Mouse (Mus musculus) embryo, embryonic 10 days (tissue): ENCODE data around the gene Wbp2.

Experiments
- DNase-seq: peaks from one replicate; pipeline ENCODE4 v3.0.0-alpha.2; 2015; ENCODE audit warnings: low spot score

Wbp2 gene

DNA sequence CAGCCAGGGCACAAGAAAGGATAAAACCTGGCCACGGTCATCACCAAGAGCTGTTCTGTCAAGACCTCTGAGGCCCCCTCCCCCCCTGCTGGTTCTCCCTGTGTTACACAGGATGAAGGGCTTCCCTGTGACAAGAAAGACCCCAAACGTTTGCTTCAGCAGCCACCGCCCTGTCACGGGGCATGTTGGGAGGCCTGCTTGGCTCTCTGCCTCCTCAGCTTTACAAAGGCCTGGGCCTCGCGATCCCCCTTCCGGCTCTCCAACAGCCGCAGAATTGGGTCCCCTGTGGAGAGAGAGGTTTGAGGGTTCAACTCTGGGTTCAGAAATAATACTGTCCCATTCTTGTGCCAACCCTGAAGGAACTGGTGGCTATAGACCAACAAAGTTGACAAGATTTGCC, 24.3 kb downstream of the Wbp2 start:
- DNase-seq = no peak

DNA sequence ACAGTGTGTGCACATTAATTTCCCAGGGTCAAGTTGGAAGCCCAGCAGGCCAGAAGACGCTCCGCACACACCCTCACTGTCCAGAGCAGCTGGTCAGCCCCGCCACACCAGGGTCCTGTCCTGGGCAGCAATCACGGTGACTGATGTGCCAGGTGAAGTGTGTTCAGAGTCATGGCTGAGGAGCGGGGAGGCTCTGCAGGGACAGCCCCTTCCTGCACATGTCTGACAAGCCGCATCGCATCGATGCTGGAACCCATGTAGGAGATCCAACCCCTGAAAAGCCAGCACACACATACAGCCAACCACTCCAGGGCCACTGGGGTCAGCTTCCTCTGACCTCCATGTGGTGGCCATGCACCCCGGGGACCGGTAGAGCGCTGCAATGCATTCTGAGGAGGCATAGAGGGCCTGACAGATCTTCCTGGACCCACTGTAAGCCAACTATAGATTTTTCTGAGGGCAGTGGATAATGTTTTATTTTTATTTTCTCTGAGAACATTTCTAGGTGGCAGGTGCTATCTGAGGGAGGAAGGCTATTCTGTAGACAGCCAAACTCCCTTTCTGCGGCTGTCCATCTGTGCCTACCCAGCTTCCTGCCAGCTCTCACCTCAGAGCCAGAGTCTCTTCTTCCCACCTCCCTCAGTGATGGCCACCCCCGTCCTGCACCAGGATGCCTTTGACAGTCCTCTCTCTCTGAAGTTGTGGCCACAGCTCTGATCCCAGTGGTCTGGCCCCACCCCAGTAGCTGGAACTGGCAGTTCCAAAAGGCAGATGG, 25.0 kb downstream of the Wbp2 start:
- no peak for DNase-seq

DNA sequence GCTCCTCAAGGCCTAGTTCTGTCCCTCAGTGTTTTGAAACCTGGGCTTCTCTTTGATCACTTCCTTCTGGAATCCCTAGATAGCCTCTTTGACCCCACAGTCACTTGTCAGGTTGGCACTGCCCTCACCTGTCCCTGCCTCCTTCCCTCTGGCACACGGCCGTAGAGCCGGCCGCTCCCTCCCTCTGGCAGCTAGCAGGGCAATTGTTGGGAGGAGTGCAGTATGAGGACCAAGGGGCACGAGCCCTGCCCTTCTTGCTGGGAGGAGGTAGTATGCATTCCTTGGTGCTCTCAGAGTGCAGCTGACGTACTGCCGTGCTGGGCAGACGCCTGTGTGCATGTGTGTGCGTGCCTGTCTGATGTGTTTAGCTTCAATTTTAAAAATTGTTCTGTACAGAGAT, 26.2 kb downstream of the Wbp2 start:
- DNase-seq = no peak

DNA sequence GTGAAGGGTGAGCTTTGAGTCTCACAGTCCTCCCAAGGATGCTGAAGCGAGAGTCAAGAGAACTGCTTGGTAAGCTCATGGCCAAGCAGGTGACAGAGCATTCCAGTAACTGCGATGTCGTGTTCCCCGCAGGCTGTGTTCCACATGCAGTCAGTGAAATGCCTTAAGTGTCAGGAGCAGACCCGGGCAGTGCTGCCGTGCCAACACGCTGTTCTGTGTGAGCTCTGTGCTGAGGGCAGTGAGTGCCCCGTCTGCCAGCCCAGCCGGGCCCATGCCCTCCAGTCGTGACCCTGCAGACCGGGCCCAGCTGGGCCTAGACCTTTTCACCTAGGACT, 27.1 kb downstream of the Wbp2 start:
- DNase-seq = no peak

DNA sequence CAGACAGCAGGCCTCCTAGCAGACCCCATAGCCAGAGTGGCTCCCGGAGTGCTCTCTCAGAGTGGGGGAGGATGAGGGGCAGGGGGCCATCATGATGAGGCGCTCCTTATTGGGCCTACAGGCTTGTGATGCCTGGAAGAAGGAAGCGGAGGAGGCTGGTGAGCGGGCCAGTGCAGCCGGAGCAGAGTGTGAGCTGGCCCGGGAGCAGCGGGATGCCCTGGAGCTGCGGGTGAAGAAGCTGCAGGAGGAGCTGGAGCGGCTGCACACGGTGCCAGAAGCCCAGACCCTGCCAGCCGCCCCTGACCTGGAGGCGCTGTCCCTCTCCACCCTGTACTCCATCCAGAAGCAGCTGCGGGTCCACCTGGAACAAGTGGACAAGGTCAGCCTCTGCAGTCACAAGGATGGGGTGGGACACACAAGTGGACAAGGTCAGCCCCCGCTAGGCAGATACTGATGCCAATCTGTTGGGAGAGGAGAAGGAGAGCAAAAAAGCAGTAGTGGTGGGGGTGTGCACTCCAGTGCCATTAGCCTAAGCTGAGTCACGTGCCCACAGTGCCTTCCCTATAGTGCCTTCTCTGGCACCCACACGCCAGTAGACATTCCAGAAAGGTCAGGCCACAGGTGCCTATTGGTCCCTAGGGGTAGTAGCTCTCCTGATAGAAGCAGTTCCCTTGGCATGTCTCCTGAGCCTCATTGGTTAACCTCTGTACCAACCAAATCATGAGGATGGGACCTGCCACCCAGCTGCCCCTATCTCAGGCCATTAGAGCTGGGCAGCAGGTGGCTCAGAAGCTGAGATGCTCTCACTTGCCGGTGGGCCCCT, 27.7 kb downstream of the Wbp2 start:
- DNase-seq = no peak

DNA sequence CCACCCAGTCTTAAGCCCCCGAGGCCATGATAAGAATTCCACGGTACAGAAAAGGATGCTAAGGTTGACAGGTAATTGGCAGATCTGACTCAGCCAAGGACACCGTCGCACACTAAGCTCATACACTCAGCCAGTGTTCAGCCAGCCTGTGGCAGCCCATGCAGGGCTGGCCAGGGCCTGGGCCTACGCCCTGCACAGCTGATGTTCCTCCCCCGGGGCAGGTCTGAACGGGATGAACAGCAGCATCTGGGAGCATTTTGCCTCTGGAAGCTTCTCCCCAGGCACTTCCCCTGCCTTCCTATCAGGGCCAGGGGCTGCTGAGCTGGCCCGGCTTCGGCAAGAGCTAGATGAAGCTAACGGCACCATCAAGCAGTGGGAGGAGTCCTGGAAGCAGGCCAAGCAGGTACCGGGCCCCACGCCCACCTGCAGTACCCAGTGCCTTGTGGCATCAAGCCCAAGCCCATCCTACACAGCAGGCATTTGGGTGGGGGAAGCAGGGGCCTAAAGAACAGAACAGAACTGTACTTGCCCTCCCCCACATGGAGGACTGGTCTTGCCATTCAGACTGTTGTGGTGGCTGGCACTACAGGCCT, 28.7 kb downstream of the Wbp2 start:
- DNase-seq = no peak

DNA sequence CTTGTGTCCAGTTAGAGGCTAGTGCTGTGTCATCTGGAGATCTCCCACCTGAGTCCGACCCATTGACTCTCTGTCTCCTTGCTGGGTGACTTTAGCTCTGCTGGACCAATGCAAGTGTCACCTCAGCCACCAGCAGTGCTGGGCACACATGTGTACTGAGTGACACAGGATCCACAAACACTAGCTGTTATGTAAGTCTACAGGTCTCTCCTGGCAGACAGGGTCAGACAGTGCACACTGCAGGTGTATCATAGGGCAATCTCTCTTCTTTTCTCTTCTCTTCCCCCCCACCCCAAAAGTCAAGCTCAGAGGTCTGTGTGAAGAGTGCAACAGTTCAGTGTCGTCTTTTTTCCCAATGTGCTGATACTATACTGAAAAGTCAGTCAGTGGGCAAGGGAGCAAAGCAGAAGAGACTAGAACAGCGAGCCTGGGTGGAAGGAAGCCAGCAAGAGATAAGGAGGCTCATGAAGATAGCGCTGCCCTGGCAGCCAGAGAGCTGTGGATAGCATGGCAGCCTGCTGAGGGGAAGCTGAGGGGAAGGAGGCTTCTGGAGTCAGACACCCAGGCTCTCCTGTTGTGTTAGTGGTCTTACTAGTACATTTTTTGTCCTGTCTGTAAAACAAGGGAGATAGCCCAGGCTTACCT, 29.4 kb downstream of the Wbp2 start:
- no peak for DNase-seq

DNA sequence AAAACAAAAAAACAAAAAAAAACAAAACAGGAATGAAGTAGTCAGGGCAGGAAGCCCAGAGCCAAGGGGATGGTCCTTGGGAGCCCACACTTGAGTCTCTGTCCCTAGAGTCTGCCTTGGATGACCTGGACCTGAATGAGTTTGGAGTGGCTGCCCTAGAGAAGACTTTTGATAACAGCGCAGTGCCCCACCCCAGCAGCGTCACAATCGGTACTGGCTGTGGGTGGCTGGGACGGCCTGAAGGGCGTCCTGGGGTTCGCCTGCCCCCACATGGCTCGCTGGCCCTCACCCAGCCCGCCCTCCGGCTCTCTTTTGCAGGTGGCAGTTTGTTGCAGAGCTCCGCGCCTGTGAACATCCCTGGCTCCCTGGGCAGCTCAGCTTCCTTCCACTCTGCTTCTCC, 30.9 kb downstream of the Wbp2 start:
- DNase-seq = no peak

DNA sequence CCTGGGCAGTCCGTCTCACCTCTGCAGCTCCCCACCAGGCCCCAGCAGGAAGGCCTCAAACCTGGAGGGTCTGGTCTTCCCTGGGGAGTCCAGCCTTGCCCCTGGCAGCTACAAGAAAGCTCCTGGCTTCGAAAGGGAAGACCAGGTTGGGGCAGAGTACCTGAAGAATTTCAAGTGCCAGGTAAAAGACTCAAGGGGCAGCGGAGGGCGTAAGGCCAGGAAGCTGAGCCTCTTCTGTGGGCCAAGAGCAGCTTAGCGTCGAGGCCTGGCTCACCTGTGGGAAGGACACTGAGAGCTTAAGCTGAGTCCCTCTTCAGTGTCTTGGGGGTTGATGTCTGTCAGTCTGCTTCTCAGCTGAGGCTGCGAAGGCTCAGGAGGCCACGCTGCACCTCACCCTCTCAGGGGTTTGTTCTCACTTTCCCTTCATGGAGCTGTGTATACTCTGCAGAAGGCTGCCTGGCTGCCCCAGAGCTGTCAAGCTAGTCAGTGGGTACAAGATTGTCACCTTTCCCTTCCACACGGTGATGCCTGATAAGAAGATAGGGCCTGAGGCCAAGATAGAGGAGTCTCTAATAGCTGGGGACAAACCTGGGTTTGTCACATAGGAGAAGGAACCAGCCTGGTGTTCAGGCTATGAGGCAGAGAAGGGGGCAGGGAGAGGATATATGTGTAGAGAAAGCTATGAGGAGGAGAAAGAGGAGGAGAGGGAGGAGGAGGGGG, 33.1 kb downstream of the Wbp2 start:
- no peak for DNase-seq

DNA sequence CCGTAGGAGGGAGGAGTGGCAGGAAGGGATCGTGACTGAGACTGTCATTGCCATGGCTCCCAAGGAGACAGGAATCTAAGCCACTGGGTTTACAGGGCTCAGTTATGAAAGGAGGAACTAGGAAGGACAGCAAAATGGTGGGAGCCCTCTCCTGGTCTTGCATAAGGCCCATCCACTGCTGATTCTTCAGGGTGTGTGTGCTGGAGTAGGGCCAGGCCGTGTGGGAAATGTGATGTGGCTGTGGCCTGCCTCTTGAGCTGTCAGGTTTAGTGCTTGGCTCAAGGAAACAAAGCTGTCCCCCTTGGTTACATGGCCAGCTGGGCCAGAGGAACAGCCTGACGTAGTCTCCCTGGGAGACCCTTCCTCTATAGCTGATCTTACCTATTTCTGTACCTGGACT, 36.6 kb downstream of the Wbp2 start:
- DNase-seq = no peak

DNA sequence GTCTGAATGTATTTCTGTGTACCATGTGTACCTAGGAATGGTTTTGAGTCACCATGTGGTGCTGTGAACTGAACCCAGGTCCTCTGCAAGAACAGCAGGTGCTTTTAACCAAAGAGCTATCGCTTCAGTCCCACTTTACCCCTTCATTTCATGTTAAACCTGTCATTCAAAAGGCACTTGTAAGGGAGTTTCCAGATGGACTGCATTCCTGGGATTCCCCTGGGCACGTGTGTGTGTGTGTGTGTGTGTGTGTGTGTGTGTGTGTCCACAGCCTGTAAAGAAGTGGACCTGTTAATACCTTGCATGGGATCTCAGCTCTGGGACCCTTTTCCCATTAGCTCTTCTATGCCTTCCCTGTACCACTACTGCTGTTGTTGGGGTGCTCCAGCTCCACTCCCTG, 37.2 kb downstream of the Wbp2 start:
- DNase-seq = no peak

DNA sequence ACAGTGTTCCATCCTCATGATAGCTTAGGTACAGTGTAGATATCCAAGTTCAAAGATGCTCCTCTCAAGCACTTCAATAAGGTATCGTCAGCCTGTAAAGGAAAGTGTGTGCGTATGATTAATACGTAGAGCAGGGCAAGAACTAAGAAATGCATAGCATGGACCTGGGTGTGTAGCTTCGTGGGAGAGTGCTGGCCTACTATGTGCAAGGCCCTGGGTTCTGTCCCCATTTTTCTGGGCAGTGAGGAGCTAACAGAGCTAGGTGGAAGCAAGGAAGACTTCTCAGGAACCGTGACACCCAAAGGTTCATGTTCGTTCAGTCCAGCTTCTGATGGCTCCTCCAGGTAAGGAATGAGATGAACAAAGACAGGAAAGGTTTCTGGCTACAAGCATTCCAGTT, 41.6 kb downstream of the Wbp2 start:
- no peak for DNase-seq

DNA sequence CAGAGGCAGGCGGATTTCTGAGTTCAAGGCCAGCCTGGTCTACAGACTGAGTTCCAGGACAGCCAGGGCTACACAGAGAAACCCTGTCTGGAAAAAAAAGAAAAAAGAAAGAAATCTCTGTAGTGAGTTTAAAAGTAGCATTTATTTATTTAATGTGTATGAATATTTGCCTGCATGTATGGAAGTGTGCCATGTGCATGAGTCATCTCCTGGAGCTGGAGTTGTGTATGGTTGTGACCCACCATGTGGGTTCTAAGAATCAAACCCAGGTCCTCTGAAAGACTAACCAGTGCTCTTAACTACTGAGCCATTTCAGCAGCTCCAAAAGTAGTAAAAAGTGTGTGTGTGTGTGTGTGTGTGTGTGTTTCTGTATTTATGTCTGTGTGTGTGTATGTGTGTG, 43.5 kb downstream of the Wbp2 start:
- DNase-seq = no peak

DNA sequence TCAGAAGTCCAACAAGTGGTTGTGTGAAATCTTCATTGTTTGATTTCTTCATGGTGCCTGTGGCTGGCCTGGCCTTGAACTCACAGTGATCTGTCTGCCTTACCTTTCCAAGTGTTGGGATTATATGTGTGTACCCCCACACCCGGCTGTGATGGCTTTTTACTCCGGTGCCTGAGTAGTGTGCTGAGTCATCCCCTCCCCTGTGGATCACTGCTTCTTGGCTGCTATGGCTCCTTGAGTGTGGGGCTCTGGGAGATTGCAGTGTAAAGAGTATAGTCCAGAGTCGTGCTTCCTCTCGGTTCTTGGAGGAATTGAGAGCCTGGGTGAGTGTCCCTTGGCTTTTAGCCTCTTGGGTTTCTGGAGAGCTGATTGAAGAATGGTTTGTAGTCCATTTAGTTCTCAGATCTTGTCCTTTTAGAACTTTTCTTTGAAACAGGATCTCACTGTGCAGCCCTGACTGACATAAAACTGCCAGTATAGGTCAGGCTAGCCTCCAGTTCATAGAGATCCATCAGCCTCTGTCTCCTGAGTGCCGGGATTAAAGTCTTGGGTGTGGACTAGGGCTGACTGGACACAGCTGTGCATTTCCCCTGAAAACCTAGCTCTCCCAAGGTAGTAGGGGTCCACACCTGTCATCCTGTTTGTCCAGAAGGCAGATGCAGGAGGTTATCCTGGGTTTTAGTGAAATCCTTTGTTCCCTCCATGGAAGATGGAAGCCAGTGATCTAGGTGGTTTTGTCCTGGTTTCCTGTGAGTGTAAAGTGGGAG, 44.2 kb downstream of the Wbp2 start:
- no peak for DNase-seq

DNA sequence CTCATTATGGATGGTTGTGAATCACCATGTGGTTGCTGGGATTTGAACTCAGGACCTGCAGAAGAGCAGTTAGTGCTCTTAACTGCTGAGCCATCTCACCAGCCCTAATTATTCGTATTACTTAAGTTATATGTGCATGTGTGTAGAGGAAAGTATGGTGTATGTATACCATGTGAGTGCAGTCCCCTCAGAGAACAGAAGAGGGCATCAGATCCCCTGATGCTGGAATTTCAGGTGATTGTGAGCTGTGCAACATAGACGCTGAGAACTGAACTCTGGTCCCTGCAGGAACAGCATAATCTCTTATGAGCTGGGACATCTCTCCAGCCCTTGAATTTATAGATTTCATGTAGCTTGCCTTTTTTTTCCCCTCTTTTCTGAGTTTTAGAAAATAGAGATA, 45.0 kb downstream of the Wbp2 start:
- no peak for DNase-seq

DNA sequence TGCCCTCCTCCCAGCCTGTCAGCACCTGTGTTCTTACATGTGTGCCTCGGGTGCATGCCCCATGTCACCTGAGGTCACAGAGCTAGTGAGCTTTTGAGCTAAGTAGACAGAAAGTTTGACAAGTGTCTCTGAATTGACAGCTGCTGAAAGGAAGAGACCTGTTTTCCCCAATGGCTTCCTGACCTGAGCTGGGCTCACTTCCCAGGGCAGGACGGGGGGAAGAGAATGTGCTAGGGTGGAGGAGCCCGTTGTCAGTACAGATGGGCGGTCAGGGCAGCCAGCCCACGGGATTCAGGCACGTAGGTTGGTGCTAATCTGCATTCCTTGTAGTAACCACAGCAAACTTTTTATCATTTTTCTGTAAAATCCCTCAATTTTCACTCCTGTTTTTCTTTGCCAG, 46.2 kb downstream of the Wbp2 start:
- DNase-seq = no peak

DNA sequence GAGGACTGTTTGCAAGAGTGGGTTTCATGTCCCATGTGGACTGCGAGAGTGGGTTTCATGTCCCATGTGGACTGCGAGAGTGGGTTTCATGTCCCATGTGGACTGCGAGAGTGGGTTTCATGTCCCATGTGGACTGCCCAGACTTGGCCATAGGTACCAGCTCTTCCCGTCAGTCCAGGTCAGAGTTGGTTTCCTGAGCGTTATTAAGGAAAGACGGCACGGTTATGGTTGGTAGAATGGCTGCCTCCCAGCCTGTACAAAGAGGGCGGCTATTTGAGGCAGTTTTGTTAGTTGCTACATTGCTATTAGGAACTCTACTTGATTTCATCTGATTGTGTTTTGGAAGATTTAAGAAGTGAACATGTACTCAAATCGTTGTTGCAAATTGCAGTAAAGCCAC, 49.0 kb downstream of the Wbp2 start:
- DNase-seq = no peak

DNA sequence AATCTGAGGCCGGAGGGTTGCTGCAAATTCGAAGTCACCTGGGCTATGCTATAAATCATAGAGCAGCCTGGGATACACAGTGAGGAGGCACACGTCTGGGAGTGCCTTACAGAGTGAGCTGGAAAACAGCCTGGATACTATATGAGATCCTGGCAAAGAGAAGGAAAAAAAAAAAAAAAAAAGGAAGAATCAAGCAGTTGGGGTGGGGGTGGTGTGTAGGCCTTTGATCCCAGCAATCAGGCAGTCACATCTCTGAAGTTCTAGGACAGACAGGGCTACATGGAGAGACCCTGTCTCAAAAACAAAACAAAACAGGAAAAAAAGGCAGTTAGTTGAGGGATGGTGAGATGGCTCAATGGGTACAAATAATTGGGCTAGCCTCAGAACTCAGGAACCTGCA, 50.1 kb downstream of the Wbp2 start:
- DNase-seq = no peak

DNA sequence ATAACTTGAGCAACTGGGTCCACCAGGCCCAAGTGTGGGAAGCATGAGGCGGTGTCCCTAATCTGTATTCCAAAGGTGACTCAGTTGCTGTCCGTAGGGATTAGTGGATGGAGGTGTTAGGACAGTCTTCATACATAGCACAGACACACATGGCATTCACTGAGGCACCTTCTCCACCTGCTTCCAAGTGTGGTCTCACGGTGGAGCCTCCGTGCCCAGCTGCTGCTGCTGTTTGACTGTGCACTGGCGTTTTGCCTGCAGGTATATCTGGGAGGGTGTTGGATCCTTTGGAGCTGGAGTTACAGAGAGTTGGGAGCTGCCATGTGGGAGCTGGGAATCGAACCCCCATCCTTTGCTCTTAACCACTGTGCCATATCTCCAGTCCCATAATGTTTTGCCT, 52.2 kb downstream of the Wbp2 start:
- no peak for DNase-seq

DNA sequence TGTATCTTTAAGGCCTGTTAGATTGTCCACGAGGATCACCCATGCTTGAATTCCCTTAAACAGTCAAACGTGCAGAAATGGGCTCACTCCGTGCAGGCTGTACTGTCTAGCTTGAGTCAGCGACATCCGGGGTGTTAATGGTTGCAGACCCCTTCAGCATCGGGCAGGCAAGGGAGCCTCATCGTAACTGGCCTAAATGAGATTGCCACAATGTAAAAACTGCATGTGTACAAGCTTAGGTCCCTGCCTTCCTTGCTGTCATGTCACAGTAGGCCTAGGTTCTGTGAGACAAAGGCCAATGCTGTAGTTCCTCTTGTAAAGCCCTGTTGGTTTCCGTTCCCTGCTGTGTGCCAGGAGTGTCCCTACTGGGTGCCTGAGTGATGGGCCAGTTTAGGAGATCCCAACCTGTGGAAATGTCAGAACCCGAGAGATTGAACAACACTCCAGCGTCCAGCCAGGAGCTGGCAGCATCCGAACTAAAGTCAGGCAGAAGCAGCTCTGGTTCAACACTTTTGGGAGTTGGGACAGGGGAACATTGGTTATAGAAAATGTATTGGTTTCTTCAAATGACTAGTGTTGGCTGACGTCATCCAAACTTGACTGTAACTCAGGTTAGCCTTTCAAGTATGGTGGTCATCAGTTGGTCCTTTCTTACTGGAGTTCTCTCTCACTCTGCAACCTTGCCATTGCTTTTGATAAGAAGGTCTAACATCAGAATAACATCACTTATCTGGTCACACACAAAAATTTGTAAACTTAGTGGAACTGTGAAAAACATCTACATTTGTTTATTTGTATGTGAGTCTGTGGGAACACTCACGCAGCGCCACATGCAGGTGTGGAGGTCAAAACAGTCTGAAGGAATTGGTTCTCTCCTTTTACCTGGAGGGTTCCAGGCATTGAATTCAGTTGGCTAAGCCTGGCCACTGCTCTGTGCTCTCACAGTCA, 55.6 kb downstream of the Wbp2 start:
- DNase-seq = peak; percentile 25
